Mouse (Mus musculus) liver, adult 2 months (tissue): ENCODE data around the gene Tmbim1. TPM values are rescaled to one million over a fixed set of nuclear protein-coding genes. Genes with fewer than 3 reads are reported as not detected.

Experiments used
- DNase-seq: peaks from one replicate; pipeline ENCODE4 v3.0.0-alpha.2; 2011; ENCODE audit warnings: low read depth, low spot score; ENCODE audit errors: extremely low read depth
- H3K27ac ChIP-seq: fragments of 200-500 bp; replicated peaks from 2 replicates; pipeline ENCODE4 v1.5.1; 2012; ENCODE audit warnings: low read depth, mild to moderate bottlenecking, control low read depth, inconsistent platforms, low read length; ENCODE audit not compliant: insufficient read depth
- H3K27me3 ChIP-seq: fragments of 200-500 bp; 2 replicates; pipeline ENCODE4 v1.6.1; 2012; ENCODE audit warnings: mild to moderate bottlenecking, moderate library complexity, low read length, inconsistent platforms; ENCODE audit not compliant: control insufficient read depth, insufficient read depth
- H3K36me3 ChIP-seq: fragments of 200-500 bp; 2 replicates; pipeline ENCODE4 v1.6.1; 2012; ENCODE audit warnings: low read length, inconsistent platforms; ENCODE audit not compliant: control insufficient read depth, insufficient read depth
- H3K4me1 ChIP-seq: fragments of 200-500 bp; 2 replicates; pipeline ENCODE4 v1.6.1; 2011; ENCODE audit warnings: low read length; ENCODE audit not compliant: control insufficient read depth, insufficient read depth
- H3K4me3 ChIP-seq: fragments of 200-500 bp; 2 replicates; pipeline ENCODE4 v1.5.1; 2011; ENCODE audit warnings: low read depth, mild to moderate bottlenecking, control low read depth, low read length, moderate library complexity; ENCODE audit not compliant: insufficient read depth
- H3K79me2 ChIP-seq: fragments of 200-500 bp; 2 replicates; pipeline ENCODE4 v1.6.1; 2012; ENCODE audit warnings: inconsistent platforms, mild to moderate bottlenecking, low read length, moderate library complexity; ENCODE audit not compliant: control insufficient read depth, insufficient read depth
- H3K9ac ChIP-seq: fragments of 200-500 bp; 2 replicates; pipeline ENCODE4 v1.6.1; 2012; ENCODE audit warnings: low read depth, mild to moderate bottlenecking, control low read depth, inconsistent platforms, low read length
- CTCF ChIP-seq: fragments of 200-500 bp; IDR thresholded peaks from 2 replicates; pipeline ENCODE4 v1.5.1; 2011; ENCODE audit warnings: low read depth, low read length, control low read depth
- POLR2A ChIP-seq: fragments of 200-500 bp; IDR thresholded peaks from 2 replicates; pipeline ENCODE4 v1.6.1; 2011; ENCODE audit warnings: low read length, control low read depth; ENCODE audit not compliant: insufficient read depth; ENCODE audit errors: extremely low read depth
- WGBS: fragments of 180-500 bp; shearing (Covaris S2); methylation state at CpG from one replicate; pipeline ENCODE4 v1.1.7; 2018; 5-methylcytosine and 5-hydroxymethylcytosine counted together
- polyA plus RNA-seq: library from polyadenylated mRNA; depleted of rRNA; stranded (reverse); fragments of >200 nt; gene quantifications from 2 replicates; pipeline ENCODE4 v1.2.3, GENCODE M21; 2012
- total RNA-seq: library from RNA; depleted of rRNA; stranded (reverse); fragments of >200 nt; gene quantifications from 2 replicates; pipeline ENCODE4 v1.2.3, GENCODE M21; 2014

Gene Tmbim1
- total and polyA plus RNA-seq, 2 experiments = 26.1 to 101 TPM

DNA sequence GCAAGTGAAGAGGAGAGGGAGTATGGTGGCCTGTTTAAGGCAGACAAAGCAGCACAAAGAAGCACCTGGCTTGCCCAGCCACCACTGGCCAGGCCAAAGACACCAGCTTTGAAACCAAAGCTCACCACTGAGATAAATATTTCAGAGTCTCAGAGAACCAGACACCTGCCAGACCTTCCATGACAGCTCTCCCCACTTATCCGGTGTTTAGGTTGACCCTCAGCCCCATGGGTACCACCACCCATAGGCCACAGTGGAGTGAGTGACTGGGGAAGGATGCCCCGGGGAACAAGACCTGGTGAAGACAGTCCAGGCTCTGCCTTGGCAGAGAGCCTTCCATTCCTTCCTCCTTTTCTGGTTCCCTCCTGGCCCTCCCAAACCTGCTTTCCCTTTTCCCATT is 2.6 kb downstream of the Tmbim1 start:
- Histone ChIP-seq H3K4me3 (no peak overlapping the region), H3K9ac (0 out of 2 replicates have a peak overlapping the region, but pooled peaks have one; percentile 1), H3K36me3 (no peaks in the 10 kb centered on the region), H3K27me3 (no peaks in the 10 kb centered on the region), H3K4me1 (peaks cover 26% of the 10 kb centered on the region), H3K79me2 (peaks cover 48% of the 10 kb centered on the region; the same call in 1 of the 2 replicates), H3K27ac (no peak overlapping the region)
- no peak for DNase-seq
- no peak for TF ChIP-seq POLR2A
- TF ChIP-seq CTCF = no peak
- 64% methylated on average over 2 of the region's 2 CpGs for WGBS

GRCm38 (mm10) chr1:74302229-74302628 is 3.2 kb downstream of the Tmbim1 start:
- H3K4me1 ChIP-seq = peaks cover 24% of the 10 kb centered on the region
- TF ChIP-seq POLR2A = no peak
- TF ChIP-seq CTCF = no peak
- no peaks in the 10 kb centered on the region for H3K27me3 ChIP-seq
- no peaks in the 10 kb centered on the region for H3K36me3 ChIP-seq
- WGBS = 89% methylated on average over 7 of the region's 7 CpGs
- no peak for DNase-seq
- no peak overlapping the region for H3K9ac ChIP-seq
- peaks cover 53% of the 10 kb centered on the region; the same call in 1 of the 2 replicates for H3K79me2 ChIP-seq
- H3K4me3 ChIP-seq = no peak overlapping the region
- H3K27ac ChIP-seq = no peak overlapping the region

DNA sequence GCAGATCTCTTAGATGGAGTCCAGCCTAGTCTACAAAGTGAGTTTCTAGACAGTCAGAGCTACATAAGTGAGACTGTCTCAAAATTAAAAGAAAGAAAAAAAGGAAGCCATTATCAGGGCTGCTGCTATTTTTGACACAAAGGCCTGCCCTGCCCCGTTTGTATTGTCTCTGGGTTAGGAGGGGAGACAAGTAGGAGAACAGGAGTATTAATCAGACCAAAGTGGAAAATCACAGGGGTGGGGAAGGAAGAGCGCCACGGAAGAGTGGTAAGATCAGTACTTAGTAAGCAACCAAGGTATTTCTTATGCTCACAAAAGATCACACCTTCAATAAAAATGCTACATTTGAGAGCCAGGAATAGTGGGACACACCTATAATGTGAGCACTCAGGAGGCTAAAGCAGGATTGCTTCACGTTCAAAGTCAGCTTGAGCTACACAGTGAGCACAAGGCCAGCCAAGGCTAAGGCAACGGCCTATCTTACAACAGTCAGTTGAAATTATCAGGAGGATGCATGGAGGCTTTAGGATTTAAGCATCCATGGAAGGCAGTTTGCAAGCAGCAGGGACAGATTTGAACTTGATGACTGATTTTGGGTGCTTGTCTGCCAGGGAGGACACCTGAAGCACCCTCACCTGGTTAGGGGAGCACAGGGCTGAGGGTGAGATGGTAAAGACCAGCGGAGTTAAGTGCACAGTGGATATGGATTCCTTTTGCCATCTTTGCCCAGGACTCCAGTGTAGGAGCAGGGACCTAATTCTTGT is 4.9 kb downstream of the Tmbim1 start:
- 64% methylated on average over 6 of the region's 6 CpGs for WGBS
- TF ChIP-seq POLR2A = no peak
- no peak for TF ChIP-seq CTCF
- Histone ChIP-seq H3K9ac (no peak overlapping the region), H3K27ac (peak overlapping the region; percentile 12; the same call in 1 of the 2 replicates), H3K27me3 (no peaks in the 10 kb centered on the region), H3K4me1 (peaks cover 27% of the 10 kb centered on the region), H3K79me2 (peaks cover 55% of the 10 kb centered on the region; the same call in 1 of the 2 replicates), H3K4me3 (no peak overlapping the region), H3K36me3 (no peaks in the 10 kb centered on the region)
- DNase-seq = no peak

- Histone ChIP-seq H3K27ac (0 out of 2 replicates have a peak overlapping the region, but pooled peaks have one; percentile 9), H3K36me3 (peaks cover 1% of the 10 kb centered on the region; the same call in 1 of the 2 replicates), H3K4me3 (no peak overlapping the region), H3K79me2 (peaks cover 60% of the 10 kb centered on the region; the same call in 1 of the 2 replicates), H3K9ac (no peak overlapping the region), H3K4me1 (peaks cover 28% of the 10 kb centered on the region), H3K27me3 (no peaks in the 10 kb centered on the region)
- DNase-seq = no peak
- no peak for TF ChIP-seq CTCF
- TF ChIP-seq POLR2A = no peak
- WGBS = 53% methylated on average over 5 of the region's 5 CpGs
Observed at GRCm38 (mm10) chr1:74298996-74299395, 6.4 kb downstream of the Tmbim1 start.

DNA sequence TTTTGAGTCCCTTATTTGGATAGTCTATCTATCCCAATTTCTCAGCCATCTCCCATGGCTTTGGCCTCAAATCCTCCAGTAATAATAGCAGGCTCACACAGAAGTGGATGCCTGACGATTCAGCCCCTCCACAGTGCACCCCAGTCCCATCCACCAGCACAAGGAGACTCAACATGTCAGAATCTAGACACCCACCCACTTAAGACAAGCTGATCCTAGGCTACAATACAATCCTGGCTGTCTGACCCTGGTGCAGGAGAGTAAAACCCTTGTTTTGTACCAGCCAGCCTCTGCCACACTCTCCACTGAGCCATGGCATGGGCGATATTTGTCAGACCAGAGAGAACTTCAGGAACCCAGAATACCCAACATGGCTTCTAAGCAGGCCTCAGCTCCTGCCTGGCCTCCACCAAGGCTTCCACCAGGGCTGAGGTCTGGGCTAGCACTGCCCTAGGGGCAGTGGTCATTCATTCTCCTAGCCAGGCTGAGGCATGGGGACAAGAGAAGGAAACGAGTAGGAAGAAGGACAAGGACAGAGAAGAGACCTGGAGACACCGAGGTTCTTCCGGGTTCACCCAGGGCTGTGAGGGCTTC is 7.2 kb downstream of the Tmbim1 start:
- peaks cover 53% of the 10 kb centered on the region; the same call in 1 of the 2 replicates for H3K79me2 ChIP-seq
- no peak for DNase-seq
- no peak overlapping the region for H3K9ac ChIP-seq
- no peak overlapping the region; the same call in 1 of the 2 replicates for H3K27ac ChIP-seq
- H3K27me3 ChIP-seq = no peaks in the 10 kb centered on the region
- H3K4me3 ChIP-seq = no peak overlapping the region
- TF ChIP-seq POLR2A = no peak
- TF ChIP-seq CTCF = no peak
- H3K4me1 ChIP-seq = peaks cover 31% of the 10 kb centered on the region
- WGBS = 78% methylated on average over 5 of the region's 5 CpGs
- peaks cover 7% of the 10 kb centered on the region; the same call in 1 of the 2 replicates for H3K36me3 ChIP-seq

- DNase-seq = no peak
- TF ChIP-seq POLR2A = no peak
- no peak for TF ChIP-seq CTCF
- H3K4me3 ChIP-seq = no peak overlapping the region
- H3K79me2 ChIP-seq = peaks cover 45% of the 10 kb centered on the region; the same call in 1 of the 2 replicates
- H3K27ac ChIP-seq = peak overlapping the region; percentile 79; the same call in 1 of the 2 replicates
- H3K9ac ChIP-seq = no peak overlapping the region
- peaks cover 7% of the 10 kb centered on the region; the same call in 1 of the 2 replicates for H3K36me3 ChIP-seq
- 66% methylated on average over 3 of the region's 3 CpGs for WGBS
- H3K4me1 ChIP-seq = peaks cover 24% of the 10 kb centered on the region
- no peaks in the 10 kb centered on the region for H3K27me3 ChIP-seq
Observed at GRCm38 (mm10) chr1:74297269-74297668, 8.2 kb downstream of the Tmbim1 start.
